Mouse (Mus musculus): ENCODE results near the gene Gbf1. TPM values are rescaled to one million over a fixed set of nuclear protein-coding genes. Genes with fewer than 3 reads are reported as not detected.
A peak's percentile ranks its signal among the peaks of the same experiment; 100 is the strongest.

Gbf1 gene
- total and polyA plus RNA-seq, 3 experiments = 23.7 to 400 (median 54.1) TPM

- no peak for DNase-seq (ENCODE audit: low read depth, low spot score)
- Histone ChIP-seq H3K79me2 (ENCODE audit: control insufficient read depth, insufficient read depth, low read length, poor library complexity) (no peaks in the 10 kb centered on the region), H3K4me1 (ENCODE audit: control insufficient read depth in 1 of 2, insufficient read depth in 2 of 2, low read length in 2 of 2) (peaks cover 10% of the 10 kb centered on the region in 2 experiments), H3K27me3 (ENCODE audit: control insufficient read depth in 1 of 2, insufficient read depth in 2 of 2, low read length in 2 of 2) (no peaks in the 10 kb centered on the region), H3K9ac (ENCODE audit: control insufficient read depth, low read depth, low read length, poor library complexity, severe bottlenecking) (no peak overlapping the region), H3K4me3 (ENCODE audit: control insufficient read depth in 1 of 2, insufficient read depth in 1 of 2, low read depth in 2 of 2, low read length in 2 of 2) (no peak overlapping the region), H3K27ac (ENCODE audit: control insufficient read depth, low read depth, low read length) (no peak overlapping the region), H3K9me3 (replicated peaks; ENCODE audit: insufficient read depth, low read length) (no peaks in the 10 kb centered on the region), H3K36me3 (ENCODE audit: control insufficient read depth in 1 of 2, insufficient read depth in 2 of 2, low read length in 2 of 2) (peaks cover 0 to 26% of the 10 kb centered on the region in 2 experiments; a peak in 2 of 4 replicates)
- TF ChIP-seq MYC (IDR thresholded peaks at IDR 0.05; ENCODE audit: low read depth, low read length) (no peak), ZNF384 (IDR thresholded peaks at IDR 0.05; ENCODE audit: low read depth, low read length) (no peak), UBTF (IDR thresholded peaks at IDR 0.05; ENCODE audit: borderline replicate concordance, insufficient read depth, low read depth, low read length) (no peak), CHD1 (IDR thresholded peaks at IDR 0.05; ENCODE audit: low read depth, low read length) (no peak), USF2 (IDR thresholded peaks at IDR 0.05; ENCODE audit: borderline replicate concordance in 1 of 2, insufficient read depth in 1 of 2, low read depth in 1 of 2, low read length in 2 of 2) (no peak)
Measured at GRCm38 (mm10) chr19:46225506-46225905, 73.2 kb downstream of the Gbf1 start.

- no peaks in the 10 kb centered on the region for H3K9me3 ChIP-seq (replicated peaks; ENCODE audit: insufficient read depth, low read length)
- TF ChIP-seq MYC (IDR thresholded peaks at IDR 0.05; ENCODE audit: low read depth, low read length) (no peak), E2F4 (IDR thresholded peaks at IDR 0.05; ENCODE audit: borderline replicate concordance, low read depth, low read length) (no peak), MXI1 (IDR thresholded peaks at IDR 0.05; ENCODE audit: low read depth, low read length) (no peak), ZC3H11A (IDR thresholded peaks at IDR 0.05; ENCODE audit: low read depth, low read length) (no peak), MAX (IDR thresholded peaks at IDR 0.05; ENCODE audit: low read length) (no peak), UBTF (IDR thresholded peaks at IDR 0.05; ENCODE audit: borderline replicate concordance, insufficient read depth, low read depth, low read length) (no peak), USF2 (IDR thresholded peaks at IDR 0.05; ENCODE audit: borderline replicate concordance in 1 of 2, insufficient read depth in 1 of 2, low read depth in 1 of 2, low read length in 2 of 2) (no peak), CTCF (IDR thresholded peaks at IDR 0.05 in 2 of 3, conservative IDR thresholded peaks at IDR 0.05 in 1 of 3; ENCODE audit: control insufficient read depth in 1 of 3, insufficient read depth in 1 of 3, low read depth in 2 of 3, low read length in 3 of 3, poor library complexity in 1 of 3, severe bottlenecking in 1 of 3) (no peak), ELF1 (IDR thresholded peaks at IDR 0.05; ENCODE audit: low read depth, low read length) (0 out of 2 replicates have a peak, but pooled peaks have one; percentile 0), MYB (IDR thresholded peaks at IDR 0.05; ENCODE audit: low read depth, low read length) (0 out of 2 replicates have a peak, but pooled peaks have one; percentile 24), NRF1 (IDR thresholded peaks at IDR 0.05; ENCODE audit: insufficient read depth, low read depth, low read length, poor library complexity, severe bottlenecking) (no peak), CHD1 (IDR thresholded peaks at IDR 0.05; ENCODE audit: low read depth, low read length) (no peak), SMC3 (IDR thresholded peaks at IDR 0.05; ENCODE audit: low read depth, low read length) (no peak), EP300 (IDR thresholded peaks at IDR 0.05; ENCODE audit: low read depth in 1 of 2, low read length in 2 of 2) (peak; percentile 35 to 54; a peak in 2 of 4 replicates), ZNF384 (IDR thresholded peaks at IDR 0.05; ENCODE audit: low read depth, low read length) (no peak), CHD2 (IDR thresholded peaks at IDR 0.05; ENCODE audit: low read length) (no peak), TAL1 (IDR thresholded peaks at IDR 0.05; ENCODE audit: low read length) (peak; percentile 20; the same call in 1 of the 2 replicates), ZKSCAN1 (IDR thresholded peaks at IDR 0.05; ENCODE audit: low read depth, low read length) (no peak), POLR2A (IDR thresholded peaks at IDR 0.05; ENCODE audit: control insufficient read depth in 1 of 2, insufficient read depth in 1 of 2, low read depth in 1 of 2, low read length in 2 of 2, poor library complexity in 1 of 2) (no peak), ETS1 (IDR thresholded peaks at IDR 0.05; ENCODE audit: low read depth, low read length) (peak; percentile 37; the same call in 1 of the 2 replicates), GATA1 (IDR thresholded peaks at IDR 0.05; ENCODE audit: low read depth, low read length) (peak; percentile 65), HCFC1 (IDR thresholded peaks at IDR 0.05; ENCODE audit: low read depth, low read length) (no peak), RAD21 (IDR thresholded peaks at IDR 0.05; ENCODE audit: low read depth, low read length) (no peak), TCF12 (IDR thresholded peaks at IDR 0.05; ENCODE audit: low read depth, low read length) (no peak), JUND (IDR thresholded peaks at IDR 0.05; ENCODE audit: low read depth, low read length) (no peak), SIN3A (IDR thresholded peaks at IDR 0.05; ENCODE audit: low read length) (peak; percentile 53; the same call in 1 of the 2 replicates), KAT2A (conservative IDR thresholded peaks at IDR 0.05; ENCODE audit: low read depth, low read length) (no peak), POLR2AphosphoS2 (IDR thresholded peaks at IDR 0.05; ENCODE audit: low read length) (no peak), ZMIZ1 (IDR thresholded peaks at IDR 0.05; ENCODE audit: low read depth, low read length) (no peak), RCOR1 (IDR thresholded peaks at IDR 0.05; ENCODE audit: low read depth, low read length) (no peak; the same call in 1 of the 2 replicates), MAZ (IDR thresholded peaks at IDR 0.05; ENCODE audit: low read depth, low read length) (no peak)
Measured at GRCm38 (mm10) chr19:46226295-46226694, 74.0 kb downstream of the Gbf1 start.

More at GRCm38 (mm10) chr19:46226295-46226694, 74.0 kb downstream of the Gbf1 start:
- no peaks in the 10 kb centered on the region for H3K79me2 ChIP-seq (ENCODE audit: control insufficient read depth, insufficient read depth, low read length, poor library complexity)
- H3K9ac ChIP-seq (ENCODE audit: control insufficient read depth, low read depth, low read length, poor library complexity, severe bottlenecking) = peak overlapping the region; percentile 20; the same call in 1 of the 2 replicates
- H3K27me3 ChIP-seq (ENCODE audit: control insufficient read depth in 1 of 2, insufficient read depth in 2 of 2, low read length in 2 of 2) = no peaks in the 10 kb centered on the region
- no peak overlapping the region for H3K4me3 ChIP-seq (ENCODE audit: control insufficient read depth in 1 of 2, insufficient read depth in 1 of 2, low read depth in 2 of 2, low read length in 2 of 2)
- H3K4me1 ChIP-seq (ENCODE audit: control insufficient read depth in 1 of 2, insufficient read depth in 2 of 2, low read length in 2 of 2) = peaks cover 10% of the 10 kb centered on the region in 2 experiments
- peak; percentile 77 for DNase-seq (ENCODE audit: low read depth, low spot score)
- peak overlapping the region; percentile 48 for H3K27ac ChIP-seq (ENCODE audit: control insufficient read depth, low read depth, low read length)
- peaks cover 0 to 26% of the 10 kb centered on the region in 2 experiments; a peak in 2 of 4 replicates for H3K36me3 ChIP-seq (ENCODE audit: control insufficient read depth in 1 of 2, insufficient read depth in 2 of 2, low read length in 2 of 2)

All from MEL (cell line).